Mouse (Mus musculus): ENCODE results near the gene Dbx2. TPM values are rescaled to one million over a fixed set of nuclear protein-coding genes. Genes with fewer than 3 reads are reported as not detected.

The Dbx2 gene
- not detected for polyA plus RNA-seq (2015; fragmentation: Illumina TruSeq; extraction: RNeasy Lipid Tissue Mini Kit (QIAGEN cat#74804); ENCODE audit: insufficient read depth, low replicate concordance)

DNA sequence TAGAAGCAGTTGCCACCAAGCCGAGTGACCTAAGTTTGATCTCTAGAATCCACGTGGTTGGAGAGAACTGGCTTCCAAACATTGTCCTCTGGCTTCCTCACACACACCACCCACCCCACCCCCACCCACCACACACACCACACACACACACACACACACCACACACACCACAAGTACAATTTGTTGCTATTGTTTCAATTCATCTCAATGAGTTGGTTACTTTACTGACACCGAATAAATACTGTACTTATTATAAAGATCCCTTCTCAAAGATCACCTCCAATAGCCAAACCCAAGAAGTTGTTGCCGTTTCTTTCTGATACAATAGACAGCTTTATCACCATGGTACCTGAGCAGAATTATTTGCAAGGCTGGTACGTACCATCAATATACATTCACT is at the start of gene Dbx2:
TSS of gene Dbx2 (minus strand) at position 101 of the 400 bp plus-strand sequence.

Other genes with a start within 250 kb of the Dbx2 start
- gene Nell2, start 127.4 kb downstream of the Dbx2 start, polyA plus RNA-seq (2015; fragmentation: Illumina TruSeq; extraction: RNeasy Lipid Tissue Mini Kit (QIAGEN cat#74804); ENCODE audit: insufficient read depth, low replicate concordance) = 0.28 TPM
- gene Ano6, start 134.9 kb upstream of the Dbx2 start, polyA plus RNA-seq (2015; fragmentation: Illumina TruSeq; extraction: RNeasy Lipid Tissue Mini Kit (QIAGEN cat#74804); ENCODE audit: insufficient read depth, low replicate concordance) = 45.6 TPM